Mouse (Mus musculus) gastrocnemius, postnatal 36 days (tissue): ENCODE data around the gene Rps26. TPM values are rescaled to one million over a fixed set of nuclear protein-coding genes. Genes with fewer than 3 reads are reported as not detected.
A peak's percentile ranks its signal among the peaks of the same experiment; 100 is the strongest.
"Not testable (repeated sequence)": the region's sequence is repeated elsewhere in the genome, so short reads cannot be mapped to it uniquely, and the experiment has no call there.

ENCODE experiments used
- DNase-seq, 2 experiments: peaks; one replicate each; pipeline ENCODE4 v3.0.0; 2022
- intact Hi-C: fragments of 180-260 bp; cut with DNase I; formaldehyde crosslinking; loops from one replicate; pipeline ENCODE4 v1.15.1; 2025
- total RNA-seq, 2 experiments: library from RNA; stranded (reverse); gene quantifications; 2 replicates each; pipeline ENCODE4 v1.2.3; 2021

Rps26 gene
- total RNA-seq, 2 experiments from 2014 or later: 289 to 338 TPM

GRCm38 (mm10) chr10:128645111-128646011, 18.8 kb upstream of the Rps26 start, which contains the start of gene Ikzf4:
Gene Ikzf4 (minus strand): TSS chr10:128645991.
- intact Hi-C loops: no loop called here
- peak in 1 of 2 experiments; percentile 31 for DNase-seq

GRCm38 (mm10) chr10:128642749-128643148, 16.2 kb upstream of the Rps26 start:
- no peak for DNase-seq
- intact Hi-C loops: no loop called here

GRCm38 (mm10) chr10:128641871-128642270, 15.3 kb upstream of the Rps26 start:
- intact Hi-C loops: no loop called here
- no peak for DNase-seq

- intact Hi-C loops: no loop called here
- no peak for DNase-seq
Observed at GRCm38 (mm10) chr10:128640891-128641290, 14.3 kb upstream of the Rps26 start.

GRCm38 (mm10) chr10:128639999-128640398, 13.5 kb upstream of the Rps26 start:
- intact Hi-C loops: no loop called here
- no peak for DNase-seq

GRCm38 (mm10) chr10:128637011-128637410, 10.5 kb upstream of the Rps26 start:
- intact Hi-C loops: no loop called here
- DNase-seq: no peak

GRCm38 (mm10) chr10:128636561-128636960, 10.0 kb upstream of the Rps26 start:
- no peak for DNase-seq
- intact Hi-C loops: no loop called here

- intact Hi-C loops: no loop called here
- no peak for DNase-seq
Observed at GRCm38 (mm10) chr10:128635697-128636096, 9.2 kb upstream of the Rps26 start.

GRCm38 (mm10) chr10:128631571-128631970, 5.0 kb upstream of the Rps26 start:
- no peak for DNase-seq
- intact Hi-C loops: no loop called here

- intact Hi-C loops, DNase-seq: not testable (repeated sequence)
Observed at GRCm38 (mm10) chr10:128630306-128630705, 3.8 kb upstream of the Rps26 start.

- DNase-seq: no peak
- intact Hi-C loops: no loop called here
Observed at GRCm38 (mm10) chr10:128629746-128630145, 3.2 kb upstream of the Rps26 start.

GRCm38 (mm10) chr10:128627398-128628317, 1.1 kb upstream of the Rps26 start:
- DNase-seq: no peak
- intact Hi-C loops: no loop called here

GRCm38 (mm10) chr10:128625287-128625894, 1.2 kb downstream of the Rps26 start:
- intact Hi-C loops: no loop called here
- no peak for DNase-seq

- intact Hi-C loops, DNase-seq: not testable (repeated sequence)
Observed at GRCm38 (mm10) chr10:128623106-128623613, 3.4 kb downstream of the Rps26 start.

GRCm38 (mm10) chr10:128622702-128623101, 3.8 kb downstream of the Rps26 start:
- intact Hi-C loops: no loop called here
- no peak for DNase-seq

GRCm38 (mm10) chr10:128621986-128622520, 4.5 kb downstream of the Rps26 start:
- DNase-seq: no peak
- intact Hi-C loops: no loop called here

GRCm38 (mm10) chr10:128620241-128620640, 6.3 kb downstream of the Rps26 start:
- intact Hi-C loops: no loop called here

GRCm38 (mm10) chr10:128619148-128619547, 7.4 kb downstream of the Rps26 start:
- intact Hi-C loops, DNase-seq: not testable (repeated sequence)

More at GRCm38 (mm10) chr10:128620241-128620640, 6.3 kb downstream of the Rps26 start:
- no peak for DNase-seq

GRCm38 (mm10) chr10:128618570-128618969, 8.0 kb downstream of the Rps26 start:
- no peak for DNase-seq
- intact Hi-C loops: no loop called here
